Mouse (Mus musculus): ENCODE measurements around the gene Myo1e. TPM values are rescaled to one million over a fixed set of nuclear protein-coding genes. Genes with fewer than 3 reads are reported as not detected.

Myo1e gene
- total and polyA plus RNA-seq, 3 experiments = 0.14 to 0.49 TPM; not detected in 1

DNA sequence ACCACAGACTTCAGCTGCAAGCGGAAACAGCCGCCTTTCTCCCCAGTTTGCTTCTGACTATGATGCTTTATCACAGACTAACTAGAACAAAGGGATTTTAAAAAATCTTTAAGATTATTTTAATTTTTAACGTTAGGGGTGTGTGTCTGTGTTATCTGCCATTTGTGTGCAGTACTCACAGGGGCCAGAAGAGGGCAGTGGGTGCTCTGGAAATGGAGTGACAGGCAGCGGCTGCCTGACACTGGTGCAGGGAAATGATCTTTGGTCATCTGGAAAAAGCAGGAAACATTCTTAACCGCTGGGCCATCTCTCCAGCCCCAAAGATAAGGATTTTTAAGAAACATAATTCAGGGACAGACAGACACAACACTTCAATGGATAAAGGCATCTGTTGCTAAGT lies 4.4 kb upstream of the Myo1e start:
- Histone ChIP-seq H3K27me3 (ENCODE audit: insufficient read depth, low read length) (peaks cover 11% of the 10 kb centered on the region), H3K4me1 (ENCODE audit: insufficient read depth, low read depth, low read length) (no peaks in the 10 kb centered on the region), H3K4me3 (ENCODE audit: low read depth, low read length) (no peak overlapping the region), H3K36me3 (replicated peaks) (no peaks in the 10 kb centered on the region), H3K9me3 (replicated peaks) (no peaks in the 10 kb centered on the region)
- no peak for TF ChIP-seq CTCF (IDR thresholded peaks at IDR 0.05; ENCODE audit: low read depth, low read length)
- no peak for TF ChIP-seq GATA2 (IDR thresholded peaks at IDR 0.05; ENCODE audit: borderline replicate concordance, low read depth, low read length)
- TF ChIP-seq POLR2AphosphoS5 (IDR thresholded peaks at IDR 0.05; ENCODE audit: insufficient replicate concordance, low read depth, low read length) = no peak
- TF ChIP-seq TAL1 (conservative IDR thresholded peaks at IDR 0.05; ENCODE audit: low read depth, low read length) = no peak
- TF ChIP-seq GATA1 (IDR thresholded peaks at IDR 0.05; ENCODE audit: borderline replicate concordance, low read length) = no peak
- ATAC-seq (ENCODE audit: extremely low read depth, insufficient number of reproducible peaks, low FRiP score, poor library complexity, severe bottlenecking) (no peak), DNase-seq (ENCODE audit: low spot score) (no peak)

DNA sequence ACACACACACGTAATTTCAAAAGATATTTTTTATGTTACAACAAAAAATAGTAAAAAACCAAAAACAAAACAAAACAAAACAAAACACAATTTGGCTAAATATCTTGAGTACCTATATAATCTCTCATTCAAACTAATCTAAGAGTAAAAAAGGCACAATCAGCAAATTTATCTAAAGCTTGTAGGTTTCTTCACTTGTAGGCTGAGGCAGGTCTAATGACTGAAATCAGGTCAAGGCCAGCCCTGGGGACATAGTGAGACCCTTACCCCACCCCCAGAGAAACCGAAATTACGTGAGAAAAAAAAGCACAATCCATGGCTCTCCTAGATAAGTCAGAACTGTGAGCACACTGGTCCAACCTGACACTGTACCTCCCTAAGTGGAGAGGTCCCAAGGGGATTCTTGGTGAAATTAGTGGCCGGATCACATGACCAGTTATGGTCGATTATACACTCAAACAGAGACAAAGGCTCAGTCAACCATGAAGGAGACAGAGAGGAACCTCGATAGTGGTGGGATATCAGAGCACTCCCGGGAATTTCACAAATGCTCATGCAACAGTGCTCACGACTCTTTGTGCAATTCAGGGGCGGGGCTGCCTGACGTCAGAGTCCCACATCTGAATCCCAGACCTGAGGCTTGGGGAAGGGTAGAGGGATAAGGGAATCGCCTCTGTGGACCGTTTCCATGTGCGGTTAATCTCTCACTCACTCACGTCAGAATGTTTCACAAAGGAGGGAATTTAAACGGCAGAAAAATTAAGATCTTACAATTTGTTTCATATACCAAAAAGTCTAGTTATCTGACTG lies 3.7 kb upstream of the Myo1e start:
- Histone ChIP-seq H3K4me1 (ENCODE audit: insufficient read depth, low read depth, low read length) (no peaks in the 10 kb centered on the region), H3K27me3 (ENCODE audit: insufficient read depth, low read length) (peaks cover 16% of the 10 kb centered on the region), H3K4me3 (ENCODE audit: low read depth, low read length) (no peak overlapping the region), H3K9me3 (replicated peaks) (no peaks in the 10 kb centered on the region), H3K36me3 (replicated peaks) (no peaks in the 10 kb centered on the region)
- DNase-seq (ENCODE audit: low spot score) = no peak
- no peak for ATAC-seq (ENCODE audit: extremely low read depth, insufficient number of reproducible peaks, low FRiP score, poor library complexity, severe bottlenecking)
- TF ChIP-seq GATA2 (IDR thresholded peaks at IDR 0.05; ENCODE audit: borderline replicate concordance, low read depth, low read length) (no peak), GATA1 (IDR thresholded peaks at IDR 0.05; ENCODE audit: borderline replicate concordance, low read length) (no peak), POLR2AphosphoS5 (IDR thresholded peaks at IDR 0.05; ENCODE audit: insufficient replicate concordance, low read depth, low read length) (no peak), CTCF (IDR thresholded peaks at IDR 0.05; ENCODE audit: low read depth, low read length) (no peak), TAL1 (conservative IDR thresholded peaks at IDR 0.05; ENCODE audit: low read depth, low read length) (no peak)

DNA sequence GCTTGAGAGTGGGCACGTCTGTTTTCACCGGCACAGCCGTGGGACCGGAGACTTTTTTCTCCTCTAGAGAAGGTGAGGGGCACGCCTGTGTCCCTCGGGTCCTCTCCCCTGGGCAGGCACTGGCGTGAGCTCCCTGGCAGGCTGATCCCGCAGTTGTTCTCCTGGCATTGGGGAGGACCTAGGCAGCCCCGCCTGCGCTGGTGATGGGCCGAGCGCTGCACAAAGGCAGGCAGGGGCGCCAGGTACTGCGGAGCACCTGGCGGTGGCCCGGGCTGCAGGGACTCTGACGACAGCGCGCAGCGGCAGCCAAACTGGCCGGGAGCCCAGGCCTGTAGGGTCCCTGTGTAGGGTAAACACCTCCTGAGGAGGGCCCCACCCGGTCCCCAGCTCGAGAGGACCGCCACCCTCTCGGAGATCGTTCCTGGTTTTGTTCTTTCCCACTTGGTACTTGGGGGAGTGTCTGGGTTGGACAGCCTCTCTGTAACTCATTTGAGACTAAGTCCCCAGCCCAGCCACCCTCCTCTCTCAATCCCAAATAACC lies 901 bp downstream of the Myo1e start:
- DNase-seq (ENCODE audit: low spot score) (no peak), ATAC-seq (ENCODE audit: extremely low read depth, insufficient number of reproducible peaks, low FRiP score, poor library complexity, severe bottlenecking) (no peak)
- no peak overlapping the region for H3K4me3 ChIP-seq (ENCODE audit: low read depth, low read length)
- H3K36me3 ChIP-seq (replicated peaks) = no peaks in the 10 kb centered on the region
- TF ChIP-seq GATA2 (IDR thresholded peaks at IDR 0.05; ENCODE audit: borderline replicate concordance, low read depth, low read length) = no peak
- no peak for TF ChIP-seq TAL1 (conservative IDR thresholded peaks at IDR 0.05; ENCODE audit: low read depth, low read length)
- TF ChIP-seq CTCF (IDR thresholded peaks at IDR 0.05; ENCODE audit: low read depth, low read length) = no peak
- TF ChIP-seq POLR2AphosphoS5 (IDR thresholded peaks at IDR 0.05; ENCODE audit: insufficient replicate concordance, low read depth, low read length) = no peak
- no peak for TF ChIP-seq GATA1 (IDR thresholded peaks at IDR 0.05; ENCODE audit: borderline replicate concordance, low read length)
- H3K4me1 ChIP-seq (ENCODE audit: insufficient read depth, low read depth, low read length) = no peaks in the 10 kb centered on the region
- H3K27me3 ChIP-seq (ENCODE audit: insufficient read depth, low read length) = peaks cover 16% of the 10 kb centered on the region
- H3K9me3 ChIP-seq (replicated peaks) = no peaks in the 10 kb centered on the region

DNA sequence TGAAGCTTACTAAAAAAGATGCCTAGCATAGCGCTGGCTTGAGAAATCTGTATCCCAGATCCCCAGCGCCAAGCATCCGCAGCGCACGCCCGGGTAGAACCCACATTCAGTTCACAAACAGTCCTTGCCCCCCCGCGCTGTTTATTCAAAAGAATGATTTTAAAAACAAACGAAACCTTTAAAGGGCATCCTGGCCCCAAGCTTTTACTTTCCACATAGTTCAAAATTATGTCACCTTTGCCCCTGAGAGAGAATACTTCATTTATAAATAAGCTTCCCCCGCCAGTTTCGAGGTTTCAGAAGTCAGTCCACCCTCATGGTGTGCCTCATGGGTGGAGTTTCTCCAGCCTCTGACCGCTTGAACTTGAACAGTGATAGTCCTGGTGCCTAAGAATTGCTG lies 1.6 kb downstream of the Myo1e start:
- ATAC-seq (ENCODE audit: extremely low read depth, insufficient number of reproducible peaks, low FRiP score, poor library complexity, severe bottlenecking) = no peak
- no peaks in the 10 kb centered on the region for H3K4me1 ChIP-seq (ENCODE audit: insufficient read depth, low read depth, low read length)
- H3K27me3 ChIP-seq (ENCODE audit: insufficient read depth, low read length) = peaks cover 16% of the 10 kb centered on the region
- no peak overlapping the region for H3K4me3 ChIP-seq (ENCODE audit: low read depth, low read length)
- H3K36me3 ChIP-seq (replicated peaks) = no peaks in the 10 kb centered on the region
- DNase-seq (ENCODE audit: low spot score) = no peak
- H3K9me3 ChIP-seq (replicated peaks) = no peaks in the 10 kb centered on the region
- TF ChIP-seq GATA2 (IDR thresholded peaks at IDR 0.05; ENCODE audit: borderline replicate concordance, low read depth, low read length) = no peak
- no peak for TF ChIP-seq POLR2AphosphoS5 (IDR thresholded peaks at IDR 0.05; ENCODE audit: insufficient replicate concordance, low read depth, low read length)
- no peak for TF ChIP-seq CTCF (IDR thresholded peaks at IDR 0.05; ENCODE audit: low read depth, low read length)
- no peak for TF ChIP-seq GATA1 (IDR thresholded peaks at IDR 0.05; ENCODE audit: borderline replicate concordance, low read length)
- TF ChIP-seq TAL1 (conservative IDR thresholded peaks at IDR 0.05; ENCODE audit: low read depth, low read length) = no peak

DNA sequence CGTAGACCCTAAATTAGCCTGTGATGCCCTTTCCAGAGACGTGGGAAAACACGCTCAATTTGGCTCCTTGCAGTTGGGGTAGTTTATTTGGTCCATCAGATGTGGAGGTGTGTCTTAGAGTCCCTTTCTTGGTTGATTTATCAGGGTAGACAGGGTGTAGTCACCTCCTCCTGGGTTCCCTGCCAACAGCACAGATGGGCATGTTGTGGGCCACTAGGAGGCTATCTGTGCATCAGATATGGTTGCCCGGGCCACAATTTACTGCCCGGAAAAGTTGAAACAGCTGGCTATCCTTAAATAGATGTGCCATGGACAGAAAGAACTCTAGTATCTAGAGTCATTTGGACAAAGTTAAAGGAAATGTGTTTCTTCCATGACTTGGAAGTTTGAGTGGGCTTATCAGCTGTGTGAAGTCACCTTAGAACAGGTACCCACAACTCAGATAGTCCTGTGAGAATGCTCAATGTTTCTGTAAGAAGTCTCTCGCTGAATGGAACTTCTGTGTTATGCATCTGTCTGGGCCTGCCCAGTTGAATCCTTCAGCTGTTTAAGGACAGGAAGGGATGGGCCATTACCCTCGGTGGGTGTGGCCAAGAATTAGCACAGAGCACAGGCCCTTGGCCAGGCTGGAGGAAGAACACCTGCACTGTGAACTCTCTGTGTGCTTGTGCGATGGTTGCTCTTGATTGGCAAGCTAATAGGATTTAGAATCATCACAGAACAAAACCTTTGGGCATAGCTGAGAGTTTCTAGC lies 2.3 kb downstream of the Myo1e start:
- no peak for TF ChIP-seq CTCF (IDR thresholded peaks at IDR 0.05; ENCODE audit: low read depth, low read length)
- no peak for TF ChIP-seq GATA2 (IDR thresholded peaks at IDR 0.05; ENCODE audit: borderline replicate concordance, low read depth, low read length)
- TF ChIP-seq TAL1 (conservative IDR thresholded peaks at IDR 0.05; ENCODE audit: low read depth, low read length) = no peak
- no peak for TF ChIP-seq GATA1 (IDR thresholded peaks at IDR 0.05; ENCODE audit: borderline replicate concordance, low read length)
- no peak for TF ChIP-seq POLR2AphosphoS5 (IDR thresholded peaks at IDR 0.05; ENCODE audit: insufficient replicate concordance, low read depth, low read length)
- no peaks in the 10 kb centered on the region for H3K4me1 ChIP-seq (ENCODE audit: insufficient read depth, low read depth, low read length)
- H3K36me3 ChIP-seq (replicated peaks) = no peaks in the 10 kb centered on the region
- ATAC-seq (ENCODE audit: extremely low read depth, insufficient number of reproducible peaks, low FRiP score, poor library complexity, severe bottlenecking) (no peak), DNase-seq (ENCODE audit: low spot score) (no peak)
- peaks cover 16% of the 10 kb centered on the region for H3K27me3 ChIP-seq (ENCODE audit: insufficient read depth, low read length)
- H3K9me3 ChIP-seq (replicated peaks) = no peaks in the 10 kb centered on the region
- H3K4me3 ChIP-seq (ENCODE audit: low read depth, low read length) = no peak overlapping the region

DNA sequence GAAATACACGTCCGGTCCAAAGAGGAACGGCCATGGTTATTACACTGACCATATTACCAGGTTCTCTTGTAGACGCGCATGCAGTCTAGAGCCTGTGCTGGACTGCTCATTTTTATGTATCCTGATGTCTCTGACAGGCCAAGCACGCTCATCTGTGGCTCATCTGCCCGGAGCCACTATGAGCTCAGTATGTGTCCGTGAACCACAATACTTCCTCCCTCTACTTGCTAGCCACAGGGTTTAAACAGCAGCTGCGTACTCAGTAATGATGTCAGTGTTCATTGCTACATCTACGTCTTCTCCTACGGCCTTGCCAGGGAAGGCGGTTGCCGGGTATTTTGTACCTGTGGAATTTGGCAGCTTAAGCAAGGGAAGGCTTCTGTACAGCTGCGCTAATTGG lies 4.5 kb downstream of the Myo1e start:
- no peak overlapping the region for H3K4me3 ChIP-seq (ENCODE audit: low read depth, low read length)
- H3K4me1 ChIP-seq (ENCODE audit: insufficient read depth, low read depth, low read length) = no peaks in the 10 kb centered on the region
- no peak for DNase-seq (ENCODE audit: low spot score)
- H3K9me3 ChIP-seq (replicated peaks) = no peaks in the 10 kb centered on the region
- H3K27me3 ChIP-seq (ENCODE audit: insufficient read depth, low read length) = peaks cover 14% of the 10 kb centered on the region
- no peaks in the 10 kb centered on the region for H3K36me3 ChIP-seq (replicated peaks)
- no peak for ATAC-seq (ENCODE audit: extremely low read depth, insufficient number of reproducible peaks, low FRiP score, poor library complexity, severe bottlenecking)
- TF ChIP-seq GATA2 (IDR thresholded peaks at IDR 0.05; ENCODE audit: borderline replicate concordance, low read depth, low read length) = no peak
- no peak for TF ChIP-seq CTCF (IDR thresholded peaks at IDR 0.05; ENCODE audit: low read depth, low read length)
- TF ChIP-seq GATA1 (IDR thresholded peaks at IDR 0.05; ENCODE audit: borderline replicate concordance, low read length) = no peak
- TF ChIP-seq POLR2AphosphoS5 (IDR thresholded peaks at IDR 0.05; ENCODE audit: insufficient replicate concordance, low read depth, low read length) = no peak
- no peak for TF ChIP-seq TAL1 (conservative IDR thresholded peaks at IDR 0.05; ENCODE audit: low read depth, low read length)

Data from G1E (cell line).